ENCODE assay signal across 15 mouse cellular contexts in the genomic region with DNA sequence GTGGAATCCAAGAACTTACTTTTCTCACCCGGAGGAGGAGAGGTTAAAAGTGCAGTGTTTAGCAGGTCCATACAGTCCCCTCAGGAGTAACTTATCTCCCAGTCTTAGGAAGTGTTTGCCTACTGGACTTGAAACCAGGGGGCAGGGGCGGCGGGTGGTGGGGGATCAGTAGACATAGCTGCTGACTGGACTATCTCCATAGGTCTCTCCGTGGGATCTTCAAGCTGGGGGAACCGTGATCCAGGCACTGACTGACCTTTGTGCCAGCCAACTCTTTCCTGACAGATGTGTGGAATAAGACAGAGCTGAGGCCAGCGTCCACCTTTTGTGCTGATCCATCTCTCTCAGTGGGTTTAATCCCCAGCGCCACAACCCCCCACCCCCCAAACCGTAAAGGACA.
"Had no signal": no experiment of that assay in that cellular context is flagged by ENCODE, and none has a peak within 500 bp of the region (broad histone marks: within the 10 kb centered on the region; RNA-seq: fewer than 3 reads in every experiment).

No protein-coding gene starts in this region.

- H3K27me3 ChIP-seq: limb, embryonic 13.5 days; liver, embryonic 12.5 days; liver, embryonic 15.5 days; lung, embryonic 15.5 days; megakaryocyte, embryonic 14.5 days; midbrain, embryonic 15.5 days; neural tube, embryonic 12.5 days; neural tube, embryonic 15.5 days had no signal

- H3K4me1 ChIP-seq: lung, embryonic 15.5 days; midbrain, embryonic 15.5 days; neural tube, embryonic 15.5 days had no signal

- ATAC-seq: liver, embryonic 12.5 days; midbrain, embryonic 15.5 days had no signal

- H3K9me3 ChIP-seq: limb, embryonic 10.5 days; limb, embryonic 13.5 days; liver, embryonic 12.5 days; liver, embryonic 15.5 days; lung, embryonic 15.5 days; megakaryocyte, embryonic 14.5 days; midbrain, embryonic 15.5 days; neural tube, embryonic 12.5 days; neural tube, embryonic 15.5 days had no signal

- H3K4me3 ChIP-seq: layer of hippocampus, adult 2 months; limb, embryonic 10.5 days; limb, embryonic 13.5 days; liver, embryonic 12.5 days; liver, embryonic 15.5 days; lung, embryonic 15.5 days; midbrain, embryonic 15.5 days; neural tube, embryonic 12.5 days; neural tube, embryonic 15.5 days had no signal

- H3K27ac ChIP-seq: layer of hippocampus, adult 2 months; limb, embryonic 10.5 days; limb, embryonic 13.5 days; liver, embryonic 12.5 days; liver, embryonic 15.5 days; lung, embryonic 15.5 days; midbrain, embryonic 15.5 days; neural tube, embryonic 12.5 days; neural tube, embryonic 15.5 days had no signal

- H3K9ac ChIP-seq: limb, embryonic 13.5 days; liver, embryonic 12.5 days; liver, embryonic 15.5 days; lung, embryonic 15.5 days; midbrain, embryonic 15.5 days; neural tube, embryonic 12.5 days; neural tube, embryonic 15.5 days had no signal

- H3K4me2 ChIP-seq: limb, embryonic 13.5 days; liver, embryonic 12.5 days; liver, embryonic 15.5 days; lung, embryonic 15.5 days; midbrain, embryonic 11.5 days; midbrain, embryonic 15.5 days; neural tube, embryonic 12.5 days; neural tube, embryonic 15.5 days had no signal

- H3K36me3 ChIP-seq: liver, embryonic 15.5 days; midbrain, embryonic 15.5 days; neural tube, embryonic 12.5 days had no signal

- DNase-seq: layer of hippocampus, adult 9-11 months; right cerebral cortex, adult 18-20 months; right cerebral cortex, postnatal 14 days; right cerebral cortex, postnatal 4 days had no signal
